Mouse (Mus musculus) neural tube, embryonic 13.5 days (tissue): ENCODE data around the gene Exoc4. TPM values are rescaled to one million over a fixed set of nuclear protein-coding genes. Genes with fewer than 3 reads are reported as not detected.

Experiments used
- ATAC-seq: fragments of 200-750 bp; cut with Nextera tagmentation; 2 replicates; pipeline ENCODE4 v1.8.0; 2017; ENCODE audit warnings: low read depth, mild to moderate bottlenecking, moderate TSS enrichment, moderate library complexity
- H3K27ac ChIP-seq: fragments of 300-500 bp; sonication (generic); replicated peaks from 2 replicates; pipeline ENCODE4 v1.5.1; 2015; ENCODE audit warnings: moderate library complexity, mild to moderate bottlenecking, inconsistent platforms
- H3K27me3 ChIP-seq: fragments of 300-500 bp; sonication (generic); 2 replicates; pipeline ENCODE4 v1.6.1; 2015; ENCODE audit warnings: mild to moderate bottlenecking, inconsistent platforms
- H3K36me3 ChIP-seq: fragments of 300-500 bp; sonication (generic); 2 replicates; pipeline ENCODE4 v1.6.1; 2015; ENCODE audit warnings: mild to moderate bottlenecking, inconsistent platforms
- H3K4me1 ChIP-seq: fragments of 300-500 bp; sonication (generic); replicated peaks from 2 replicates; pipeline ENCODE4 v1.6.1; 2015; ENCODE audit warnings: inconsistent platforms
- H3K4me2 ChIP-seq: fragments of 300-500 bp; sonication (generic); 2 replicates; pipeline ENCODE4 v1.6.1; 2015; ENCODE audit warnings: inconsistent platforms, mild to moderate bottlenecking, moderate library complexity
- H3K4me3 ChIP-seq: fragments of 300-500 bp; sonication (generic); 2 replicates; pipeline ENCODE4 v1.5.1; 2015; ENCODE audit warnings: mild to moderate bottlenecking, inconsistent platforms
- H3K9ac ChIP-seq: fragments of 300-500 bp; sonication (generic); 2 replicates; pipeline ENCODE4 v1.6.1; 2015; ENCODE audit warnings: moderate library complexity, mild to moderate bottlenecking, inconsistent platforms
- H3K9me3 ChIP-seq: fragments of 300-500 bp; sonication (generic); 2 replicates; pipeline ENCODE4 v1.6.1; 2016; ENCODE audit warnings: inconsistent platforms
- WGBS: fragments of 180-500 bp; shearing (Covaris S2); methylation state at CpG from one replicate; pipeline ENCODE4 v1.1.7; 2015; 5-methylcytosine and 5-hydroxymethylcytosine counted together
- polyA plus RNA-seq: library from polyadenylated mRNA; unstranded; fragments of >200 nt; fragmentation: Nextera tagmentation; extraction: Ambion mirVana; gene quantifications from 2 replicates; pipeline ENCODE4 v1.2.1, GENCODE M21; 2015

The Exoc4 gene
- polyA plus RNA-seq, 1 experiment from 2014 or later = 41.6 TPM

DNA sequence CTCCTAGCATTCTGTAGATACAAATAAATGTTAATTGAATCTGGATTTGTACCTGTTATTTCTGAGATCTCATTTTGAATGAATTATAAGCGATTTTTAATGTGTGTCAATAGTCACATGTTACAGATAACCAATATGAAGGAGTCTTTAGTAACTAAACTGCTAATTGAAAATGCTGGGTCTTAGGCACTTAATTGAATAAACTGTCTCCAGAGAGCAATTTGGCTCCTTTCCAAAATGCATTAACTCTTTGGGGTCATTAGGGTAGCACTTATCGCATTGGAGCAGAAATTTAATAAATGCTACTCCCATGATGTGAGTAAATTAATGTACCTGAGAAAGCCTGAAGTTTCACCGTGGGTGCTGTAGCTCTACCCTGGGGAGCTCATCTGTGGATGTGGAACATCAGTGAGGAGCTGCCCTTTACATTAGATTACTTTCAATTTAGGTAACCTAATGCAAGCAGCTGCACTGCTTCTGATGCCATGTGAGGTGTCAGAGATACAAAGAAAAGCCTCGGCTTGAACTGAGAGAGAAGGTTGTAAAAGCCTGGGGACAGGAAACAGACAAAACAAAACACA lies 182.4 kb downstream of the Exoc4 start:
- H3K4me2 ChIP-seq = no peak overlapping the region
- H3K4me3 ChIP-seq = no peak overlapping the region
- no peaks in the 10 kb centered on the region for H3K36me3 ChIP-seq
- ATAC-seq = peak; percentile 78
- no peaks in the 10 kb centered on the region for H3K27me3 ChIP-seq
- no peaks in the 10 kb centered on the region for H3K9me3 ChIP-seq
- H3K9ac ChIP-seq = no peak overlapping the region
- peaks cover 13% of the 10 kb centered on the region for H3K4me1 ChIP-seq
- WGBS = 24% methylated on average over 4 of the region's 4 CpGs
- H3K27ac ChIP-seq = peak overlapping the region; percentile 70

DNA sequence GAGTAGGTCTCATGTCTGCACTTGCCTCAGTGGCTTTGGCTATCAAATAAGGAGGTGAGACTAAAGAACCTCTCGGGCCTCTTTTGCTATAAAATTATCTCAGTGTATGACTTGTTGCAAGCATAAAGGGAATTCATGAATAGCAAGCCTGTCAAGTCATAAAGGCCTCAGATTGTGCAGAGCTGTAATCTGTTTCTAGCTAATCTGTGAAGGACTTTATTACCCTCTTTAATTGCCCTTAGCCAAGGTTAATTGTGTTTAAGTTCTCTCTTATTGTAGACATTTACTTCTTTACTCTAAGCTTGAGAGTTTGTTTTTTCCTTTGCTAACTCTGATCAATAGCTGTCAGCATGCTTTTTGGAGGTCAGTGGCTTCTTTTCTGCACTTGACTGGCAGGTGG lies 191.6 kb downstream of the Exoc4 start:
- Histone ChIP-seq H3K27ac (no peak overlapping the region), H3K36me3 (peaks cover 9% of the 10 kb centered on the region), H3K4me2 (no peak overlapping the region), H3K9ac (no peak overlapping the region), H3K9me3 (no peaks in the 10 kb centered on the region), H3K27me3 (no peaks in the 10 kb centered on the region), H3K4me3 (no peak overlapping the region), H3K4me1 (no peaks in the 10 kb centered on the region)
- WGBS = 26% methylated on average over 1 of the region's 1 CpGs
- no peak for ATAC-seq

DNA sequence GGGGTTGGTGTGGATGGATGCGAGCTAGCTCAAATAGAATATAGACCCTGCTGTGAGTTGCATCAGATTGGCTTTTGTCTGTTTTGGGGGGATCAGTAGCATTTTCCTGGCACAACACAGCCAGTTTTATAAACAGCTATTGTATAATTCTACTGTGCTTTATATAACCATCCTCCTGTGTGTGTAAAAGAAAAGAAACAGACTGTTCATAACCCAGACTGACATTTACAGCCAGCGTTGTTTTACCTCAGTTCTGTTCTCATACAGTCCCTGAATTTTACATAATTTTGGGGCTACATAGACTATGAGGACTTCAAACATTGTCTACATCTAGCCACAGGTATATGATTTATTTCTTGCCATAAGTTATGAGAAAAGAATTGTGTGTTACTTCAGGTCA lies 204.9 kb downstream of the Exoc4 start:
- no peak overlapping the region for H3K9ac ChIP-seq
- H3K4me3 ChIP-seq = no peak overlapping the region
- WGBS = 88% methylated on average over 2 of the region's 2 CpGs
- no peaks in the 10 kb centered on the region for H3K27me3 ChIP-seq
- H3K4me2 ChIP-seq = no peak overlapping the region
- H3K4me1 ChIP-seq = peaks cover 17% of the 10 kb centered on the region
- no peak for ATAC-seq
- no peaks in the 10 kb centered on the region for H3K36me3 ChIP-seq
- no peak overlapping the region for H3K27ac ChIP-seq
- H3K9me3 ChIP-seq = no peaks in the 10 kb centered on the region

DNA sequence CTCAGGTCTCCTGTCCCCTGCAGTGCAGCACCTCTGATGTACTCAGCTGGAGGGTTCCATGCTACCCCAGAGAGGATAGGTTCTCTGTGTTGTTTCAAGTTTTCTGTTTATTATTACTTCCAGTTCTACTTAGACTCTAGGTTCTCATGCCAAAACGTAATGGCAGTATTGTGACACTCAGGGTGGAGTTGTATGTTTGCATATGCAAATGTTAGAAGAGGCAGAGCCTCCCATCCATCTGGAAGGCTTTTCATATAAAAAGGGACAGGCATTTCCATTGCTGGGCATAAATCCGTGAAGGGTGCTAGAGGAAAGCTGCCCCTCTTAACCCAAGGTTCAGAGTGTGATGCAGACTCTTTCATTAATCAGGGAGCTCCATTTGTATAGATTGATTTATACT lies 205.5 kb downstream of the Exoc4 start:
- no peaks in the 10 kb centered on the region for H3K9me3 ChIP-seq
- H3K4me2 ChIP-seq = no peak overlapping the region
- H3K9ac ChIP-seq = no peak overlapping the region
- H3K4me1 ChIP-seq = peaks cover 17% of the 10 kb centered on the region
- no peak overlapping the region for H3K4me3 ChIP-seq
- 25% methylated on average over 2 of the region's 2 CpGs for WGBS
- H3K27ac ChIP-seq = no peak overlapping the region
- H3K27me3 ChIP-seq = no peaks in the 10 kb centered on the region
- no peak for ATAC-seq
- H3K36me3 ChIP-seq = no peaks in the 10 kb centered on the region

DNA sequence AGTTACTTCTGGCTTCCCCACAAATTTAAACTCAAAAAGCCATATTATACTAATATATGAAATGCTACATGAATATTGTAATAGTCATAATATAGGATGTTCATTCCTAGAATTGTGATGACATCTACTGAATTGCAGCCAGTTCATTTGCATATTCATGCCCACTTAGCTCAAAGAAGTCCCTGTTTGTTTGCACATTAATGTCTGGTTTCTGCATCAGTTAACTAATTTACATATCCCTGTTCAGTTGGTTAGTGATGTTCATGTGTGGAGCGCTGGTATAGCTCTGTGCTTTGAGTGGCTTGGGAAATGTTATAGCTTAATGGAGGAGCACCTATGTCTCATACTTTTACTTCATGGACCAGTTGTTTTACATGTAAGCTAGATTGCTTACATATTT lies 206.4 kb downstream of the Exoc4 start:
- no peak for ATAC-seq
- WGBS = 54% methylated on average over 1 of the region's 1 CpGs
- Histone ChIP-seq H3K4me3 (no peak overlapping the region), H3K9me3 (no peaks in the 10 kb centered on the region), H3K27ac (no peak overlapping the region), H3K36me3 (no peaks in the 10 kb centered on the region), H3K27me3 (no peaks in the 10 kb centered on the region), H3K4me2 (no peak overlapping the region), H3K4me1 (peaks cover 17% of the 10 kb centered on the region), H3K9ac (no peak overlapping the region)

DNA sequence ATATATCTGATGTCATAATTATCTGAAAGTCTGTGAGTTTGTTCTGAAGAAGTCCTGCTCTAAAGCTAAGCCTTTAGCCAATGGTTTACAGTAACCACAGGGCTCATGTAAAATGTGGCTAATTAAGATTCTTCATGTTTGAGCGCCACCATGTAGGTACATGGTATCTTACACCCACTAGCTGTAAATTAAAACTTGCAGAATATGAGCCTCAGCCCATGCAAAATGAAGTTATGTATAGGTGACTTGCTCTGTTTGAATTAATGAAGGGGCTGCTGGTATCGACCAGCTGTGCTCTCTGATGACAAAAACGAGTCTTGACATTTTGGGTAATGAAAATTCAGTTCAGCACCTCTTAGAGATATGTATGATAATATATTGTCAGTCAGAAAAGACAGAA lies 216.0 kb downstream of the Exoc4 start:
- 59% methylated on average over 3 of the region's 3 CpGs for WGBS
- H3K4me3 ChIP-seq = no peak overlapping the region
- H3K4me1 ChIP-seq = peaks cover 11% of the 10 kb centered on the region
- H3K9ac ChIP-seq = no peak overlapping the region
- peak overlapping the region; percentile 49; the same call in 1 of the 2 replicates for H3K27ac ChIP-seq
- H3K9me3 ChIP-seq = no peaks in the 10 kb centered on the region
- ATAC-seq = no peak
- no peaks in the 10 kb centered on the region for H3K36me3 ChIP-seq
- H3K27me3 ChIP-seq = no peaks in the 10 kb centered on the region
- H3K4me2 ChIP-seq = no peak overlapping the region

DNA sequence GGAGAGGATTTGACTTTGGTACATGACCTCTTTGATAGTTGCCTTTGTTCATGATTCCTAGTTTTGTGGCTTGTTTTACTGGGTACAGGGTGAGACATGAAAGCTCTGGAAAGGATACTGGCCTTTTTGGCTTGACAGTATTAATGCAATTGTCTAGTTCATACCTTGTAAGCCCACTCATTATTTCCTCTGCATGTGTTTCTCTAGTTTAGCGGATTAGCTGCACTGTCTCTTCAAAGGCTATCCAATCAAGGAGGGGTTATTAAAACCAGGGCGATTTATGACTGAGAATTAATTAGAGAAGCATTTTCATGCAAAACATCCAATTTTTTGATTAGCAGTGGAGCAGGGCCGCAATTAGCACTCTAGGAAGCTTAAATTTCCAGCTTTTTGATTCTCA lies 216.5 kb downstream of the Exoc4 start:
- no peak overlapping the region for H3K9ac ChIP-seq
- no peak for ATAC-seq
- no peak overlapping the region for H3K4me2 ChIP-seq
- H3K27me3 ChIP-seq = no peaks in the 10 kb centered on the region
- no peaks in the 10 kb centered on the region for H3K9me3 ChIP-seq
- 41% methylated on average over 3 of the region's 3 CpGs for WGBS
- no peaks in the 10 kb centered on the region for H3K36me3 ChIP-seq
- H3K27ac ChIP-seq = peak overlapping the region; percentile 49
- H3K4me3 ChIP-seq = no peak overlapping the region
- H3K4me1 ChIP-seq = peaks cover 11% of the 10 kb centered on the region

DNA sequence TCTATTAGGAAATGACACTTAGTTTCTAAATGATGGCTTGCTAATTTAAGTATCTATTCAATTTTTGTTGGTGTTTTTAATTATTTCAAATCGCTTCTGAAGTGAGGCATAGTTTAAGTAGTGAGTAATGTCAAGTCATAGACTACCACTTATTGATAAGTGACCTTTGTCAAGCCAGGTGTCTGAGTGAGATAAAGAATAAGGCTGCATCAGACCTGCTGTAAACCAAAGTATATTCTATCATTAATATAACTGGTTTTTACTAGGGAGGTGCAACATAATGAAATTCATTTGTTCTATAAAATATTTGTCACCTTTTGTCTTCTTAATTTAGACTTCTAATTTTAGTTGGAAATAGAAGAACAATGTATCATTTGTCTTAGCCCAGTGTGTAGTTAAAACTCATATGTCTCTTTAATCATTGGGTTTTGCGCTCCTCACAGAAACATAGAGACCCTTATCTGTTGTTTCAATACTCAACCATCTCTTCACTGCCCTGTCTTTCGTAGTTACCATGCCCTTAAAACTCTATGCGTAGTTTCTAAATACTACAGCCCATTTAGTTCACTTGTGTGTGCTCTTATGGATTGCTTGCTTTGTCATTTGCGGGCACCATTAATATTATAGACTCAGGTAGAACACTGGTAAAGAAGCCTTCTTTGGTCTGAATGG lies 217.4 kb downstream of the Exoc4 start:
- no peaks in the 10 kb centered on the region for H3K9me3 ChIP-seq
- no peak overlapping the region for H3K27ac ChIP-seq
- peaks cover 11% of the 10 kb centered on the region for H3K4me1 ChIP-seq
- WGBS = 82% methylated on average over 5 of the region's 5 CpGs
- H3K4me3 ChIP-seq = no peak overlapping the region
- no peak for ATAC-seq
- no peak overlapping the region for H3K4me2 ChIP-seq
- H3K9ac ChIP-seq = no peak overlapping the region
- H3K36me3 ChIP-seq = no peaks in the 10 kb centered on the region
- no peaks in the 10 kb centered on the region for H3K27me3 ChIP-seq

DNA sequence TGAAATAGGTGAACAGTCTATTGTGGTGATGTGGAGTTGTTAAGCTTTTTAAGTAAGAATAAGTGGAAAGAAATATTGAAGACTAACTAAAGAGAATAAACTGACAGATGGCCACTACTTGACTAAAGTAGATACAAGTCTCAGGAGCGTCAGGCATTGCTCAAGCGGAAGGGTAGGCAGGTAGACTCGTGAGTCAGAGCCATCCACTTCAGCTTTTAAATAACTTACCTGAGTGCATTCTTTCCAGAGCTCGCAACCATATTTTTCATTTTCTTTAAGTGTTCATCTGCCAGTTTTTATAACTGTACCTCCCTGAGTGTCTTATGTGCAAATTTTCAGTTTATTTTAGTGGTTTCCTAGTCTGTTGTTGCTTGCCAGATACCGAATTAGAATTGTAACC lies 219.6 kb downstream of the Exoc4 start:
- Histone ChIP-seq H3K4me1 (peaks cover 11% of the 10 kb centered on the region), H3K27me3 (no peaks in the 10 kb centered on the region), H3K9ac (no peak overlapping the region), H3K27ac (no peak overlapping the region), H3K4me2 (no peak overlapping the region), H3K4me3 (no peak overlapping the region), H3K9me3 (no peaks in the 10 kb centered on the region), H3K36me3 (no peaks in the 10 kb centered on the region)
- WGBS = 95% methylated on average over 5 of the region's 5 CpGs
- no peak for ATAC-seq

DNA sequence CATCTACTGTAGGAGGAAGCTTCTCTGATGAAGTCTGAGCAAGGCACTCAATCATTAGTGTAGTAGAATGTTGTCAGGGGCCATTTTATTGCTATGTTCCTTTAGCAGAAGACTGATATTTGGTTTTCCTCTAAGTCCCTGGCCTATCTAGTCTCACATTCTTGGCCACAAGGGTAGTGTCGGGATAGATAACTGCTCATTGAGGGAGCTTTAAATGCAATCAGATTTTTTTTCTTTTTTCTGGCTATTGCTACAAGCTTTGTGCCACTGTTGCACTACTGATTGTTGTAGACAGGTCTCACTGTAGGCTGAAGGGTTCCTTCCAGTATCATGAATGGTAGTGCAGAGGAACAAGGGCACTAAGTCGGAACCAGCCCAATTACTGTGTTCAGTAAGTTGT lies 227.2 kb downstream of the Exoc4 start:
- H3K27ac ChIP-seq = no peak overlapping the region
- H3K4me3 ChIP-seq = no peak overlapping the region
- WGBS = 98% methylated on average over 2 of the region's 2 CpGs

DNA sequence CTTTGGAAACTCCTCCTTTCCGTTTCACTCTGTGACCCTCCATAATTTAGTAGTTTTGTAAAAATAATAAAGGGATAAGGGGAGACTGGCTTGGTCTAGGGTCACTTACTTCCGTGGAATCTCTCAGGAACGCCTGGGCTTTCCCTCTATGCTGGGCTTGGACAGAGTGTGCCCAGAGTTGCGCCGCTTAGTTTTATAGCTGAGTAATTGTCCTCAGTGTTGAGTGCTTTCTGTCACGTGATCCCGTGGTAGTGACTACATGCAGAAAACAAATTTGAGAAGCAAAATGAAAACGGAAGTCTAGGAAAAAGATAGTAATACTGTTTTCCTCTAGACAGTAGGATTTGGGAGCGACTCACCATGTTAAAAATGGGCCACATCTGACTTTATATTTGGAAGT lies 235.7 kb downstream of the Exoc4 start:
- Histone ChIP-seq H3K27me3 (no peaks in the 10 kb centered on the region), H3K4me1 (peaks cover 15% of the 10 kb centered on the region; the same call in 1 of the 2 replicates), H3K9me3 (no peaks in the 10 kb centered on the region), H3K27ac (no peak overlapping the region), H3K9ac (no peak overlapping the region), H3K4me2 (no peak overlapping the region), H3K36me3 (no peaks in the 10 kb centered on the region), H3K4me3 (no peak overlapping the region)
- no peak for ATAC-seq
- WGBS = 65% methylated on average over 9 of the region's 9 CpGs

More for the DNA sequence above, 227.2 kb downstream of the Exoc4 start:
- ATAC-seq = no peak
- no peaks in the 10 kb centered on the region for H3K27me3 ChIP-seq
- no peak overlapping the region for H3K4me2 ChIP-seq
- H3K4me1 ChIP-seq = 0 out of 2 replicates have a peak, but pooled peaks cover 7% of the 10 kb centered on the region
- H3K9me3 ChIP-seq = no peaks in the 10 kb centered on the region
- H3K36me3 ChIP-seq = no peaks in the 10 kb centered on the region
- H3K9ac ChIP-seq = no peak overlapping the region

DNA sequence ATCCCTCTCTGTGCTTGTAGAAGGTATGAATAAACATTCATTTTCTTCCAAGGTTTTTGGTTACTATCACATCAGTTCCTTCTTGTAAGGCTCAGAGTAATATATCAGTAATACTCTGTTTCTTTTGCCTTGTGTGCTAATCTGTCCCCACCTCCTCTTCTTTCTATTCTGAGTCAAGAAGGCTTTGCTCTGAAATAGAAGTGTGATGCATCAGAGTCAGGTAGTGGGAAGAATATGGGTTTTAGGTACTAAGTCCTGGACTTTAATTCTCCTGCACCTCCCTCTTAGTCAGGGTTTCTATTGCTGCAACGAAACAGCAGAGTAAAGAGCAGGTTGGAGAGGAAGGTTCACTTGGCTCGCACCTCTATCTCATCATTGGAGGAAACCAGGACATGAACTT lies 240.9 kb downstream of the Exoc4 start:
- H3K4me3 ChIP-seq = no peak overlapping the region
- no peaks in the 10 kb centered on the region for H3K4me1 ChIP-seq
- H3K9me3 ChIP-seq = no peaks in the 10 kb centered on the region
- no peak overlapping the region for H3K9ac ChIP-seq
- no peak overlapping the region for H3K27ac ChIP-seq
- no peak for ATAC-seq
- no peaks in the 10 kb centered on the region for H3K36me3 ChIP-seq
- no peak overlapping the region for H3K4me2 ChIP-seq
- no peaks in the 10 kb centered on the region for H3K27me3 ChIP-seq
- 95% methylated on average over 2 of the region's 2 CpGs for WGBS
